Mouse (Mus musculus) left cerebral cortex, postnatal 25 days (tissue): ENCODE data around the gene Oas1a. TPM values are rescaled to one million over a fixed set of nuclear protein-coding genes. Genes with fewer than 3 reads are reported as not detected.
A peak's percentile ranks its signal among the peaks of the same experiment; 100 is the strongest.
"Not testable (repeated sequence)": the region's sequence is repeated elsewhere in the genome, so short reads cannot be mapped to it uniquely, and the experiment has no call there.

Source experiments
- DNase-seq, 2 experiments: peaks; one replicate each; pipeline ENCODE4 v3.0.0; 2022; ENCODE audit warnings: low spot score in 2 of 2, mixed read lengths in 1 of 2
- intact Hi-C: fragments of 180-260 bp; cut with DNase I; formaldehyde crosslinking; loops from one replicate; pipeline ENCODE4 v1.15.1; 2025
- total RNA-seq, 2 experiments: library from RNA; stranded (reverse); gene quantifications; 2 replicates each; pipeline ENCODE4 v1.2.3; 2021

Gene Oas1a
- under 1 TPM in 1 of 2 experiments, not detected in 1; 0.25 TPM for total RNA-seq

DNA sequence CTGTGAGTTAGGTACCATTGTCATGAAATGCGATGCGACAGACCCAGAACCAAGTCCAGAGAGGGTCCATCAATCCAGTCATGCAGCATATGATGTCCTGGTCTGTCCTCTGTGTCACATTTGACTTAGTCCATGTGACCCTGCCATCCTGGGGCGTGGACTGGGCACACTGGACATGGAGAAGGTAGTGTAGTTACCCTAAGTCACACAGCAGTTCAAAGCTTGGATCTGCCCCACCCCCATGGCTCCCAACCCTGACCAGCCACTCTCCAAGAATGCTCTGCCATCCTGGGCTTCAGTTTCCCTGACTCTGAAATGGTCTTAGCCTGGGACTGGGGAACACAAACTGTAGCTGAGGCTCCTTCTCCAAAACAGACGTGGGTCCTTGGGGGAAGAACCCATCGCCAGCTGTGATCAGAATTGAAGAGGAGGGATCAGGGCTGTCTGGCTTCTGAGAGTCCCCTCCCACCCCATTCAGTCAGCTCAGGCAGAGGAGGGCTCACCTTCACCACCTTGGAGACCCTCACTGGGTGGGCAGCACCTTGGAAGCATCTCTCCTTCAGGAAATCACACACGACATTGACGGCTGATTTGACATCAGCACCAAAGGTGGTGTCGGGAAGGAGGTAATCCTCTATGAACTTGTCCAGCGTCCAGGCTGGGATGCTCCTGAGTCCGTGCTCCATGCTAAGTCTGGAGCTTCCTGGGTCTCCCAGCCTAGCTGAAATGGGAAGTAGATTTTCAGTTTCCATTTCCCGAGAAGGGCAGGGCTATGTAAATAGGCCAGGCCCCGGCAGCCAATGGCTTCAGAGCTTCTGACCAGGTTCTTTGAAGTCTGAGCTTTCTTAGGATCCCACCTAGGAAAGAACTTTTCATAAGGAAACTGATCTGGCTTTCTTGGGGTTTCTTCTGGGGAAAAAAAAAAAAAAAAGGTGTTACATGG is at the start of gene Oas1a:
Gene Oas1a (minus strand): TSS at position 731 of the 943 bp plus-strand sequence.
- DNase-seq, intact Hi-C loops: not testable (repeated sequence)

DNA sequence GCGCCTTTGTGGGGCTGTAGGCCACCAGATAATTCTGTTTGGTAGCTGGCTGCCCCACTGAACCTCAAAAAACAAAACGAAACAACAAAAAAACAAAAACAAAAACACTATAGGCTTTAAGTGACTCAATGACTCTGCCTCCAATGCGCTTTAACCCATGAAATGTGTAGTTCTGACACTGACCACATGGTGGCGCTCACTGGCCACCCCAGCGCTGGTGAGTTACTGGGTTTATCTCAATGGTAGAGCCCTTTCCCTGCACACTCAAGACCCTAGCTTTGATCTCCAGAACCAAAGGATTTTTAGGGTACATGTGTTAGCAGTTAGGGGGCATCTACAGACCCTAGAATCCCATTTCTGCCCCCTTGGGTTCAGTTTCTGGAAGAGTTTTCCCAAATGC is 46.7 kb upstream of the Oas1a start:
- DNase-seq = peak; percentile 48 to 56
- intact Hi-C loops = loop anchor here (5.0 kb wide), 3 partner anchors 173 to 218 kb away; no protein-coding TSS in a partner anchor

DNA sequence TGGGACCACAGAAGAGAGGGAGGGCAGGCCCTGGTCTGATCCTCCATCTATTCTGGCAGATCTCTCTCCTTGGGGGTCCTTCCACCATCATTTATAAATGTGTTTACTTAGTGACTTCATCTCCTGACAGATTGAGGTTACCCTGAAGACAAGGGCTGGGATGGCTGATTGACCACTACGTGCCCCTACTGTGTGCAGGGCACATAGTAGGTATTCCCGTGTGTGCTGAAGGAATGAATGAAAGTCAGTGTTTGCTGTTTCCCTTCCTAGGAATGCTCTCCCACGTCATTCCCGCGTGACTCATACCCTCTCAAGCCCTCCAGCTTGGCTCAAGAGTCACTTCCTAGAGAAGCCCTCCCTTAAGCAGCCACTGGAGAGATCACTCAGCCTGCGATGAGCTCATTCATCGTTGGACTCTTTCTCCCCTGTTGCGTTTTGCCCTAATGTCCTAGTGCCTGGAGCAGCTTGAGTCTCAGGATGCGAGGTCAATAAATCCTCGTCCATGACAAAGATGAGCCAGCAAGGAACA is 45.0 kb upstream of the Oas1a start:
- DNase-seq = no peak
- intact Hi-C loops = loop anchor here (5.0 kb wide), 3 partner anchors 175 to 220 kb away; no protein-coding TSS in a partner anchor

DNA sequence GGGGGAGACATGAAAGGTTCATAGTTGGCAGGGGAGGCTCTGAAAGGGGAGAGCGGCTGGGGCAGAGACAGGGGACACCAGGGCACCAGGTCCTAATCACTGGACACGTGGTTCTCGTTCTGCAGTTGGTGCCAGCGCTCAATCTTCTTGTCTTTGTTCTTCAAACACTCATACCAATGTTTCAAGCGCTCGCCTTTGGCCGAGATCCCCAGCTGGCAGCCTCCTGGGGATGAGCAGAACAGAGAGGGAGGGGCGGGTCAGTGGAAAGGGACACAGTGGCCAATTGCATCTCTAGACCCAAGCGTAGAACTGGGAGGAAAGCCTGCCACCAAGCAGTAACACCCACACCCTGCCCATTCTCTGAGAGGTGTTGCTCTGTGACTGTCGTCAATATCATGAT is 34.8 kb upstream of the Oas1a start:
- peak in 1 of 2 experiments; percentile 39 for DNase-seq
- intact Hi-C loops = no loop called here

DNA sequence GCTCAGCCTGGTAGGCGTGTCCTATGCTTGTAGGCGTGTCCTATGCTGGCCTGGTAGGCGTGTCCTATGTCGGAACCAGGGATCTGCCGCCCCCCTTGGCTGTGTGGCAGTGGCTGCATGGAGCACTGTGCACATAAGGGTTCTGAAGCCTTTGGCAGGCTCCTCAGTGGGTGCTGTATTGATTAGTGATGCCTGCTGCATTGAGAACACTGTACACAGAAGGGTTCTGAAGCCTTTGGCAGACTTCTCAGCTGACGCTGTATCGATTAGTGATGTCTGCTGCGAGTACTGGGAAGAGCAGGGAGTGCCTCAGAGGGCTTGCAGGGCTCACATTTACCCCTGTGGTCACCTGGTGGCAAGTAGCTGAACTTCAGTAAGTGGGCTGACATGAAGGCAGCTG is 31.3 kb upstream of the Oas1a start:
- intact Hi-C loops = no loop called here
- DNase-seq = no peak

DNA sequence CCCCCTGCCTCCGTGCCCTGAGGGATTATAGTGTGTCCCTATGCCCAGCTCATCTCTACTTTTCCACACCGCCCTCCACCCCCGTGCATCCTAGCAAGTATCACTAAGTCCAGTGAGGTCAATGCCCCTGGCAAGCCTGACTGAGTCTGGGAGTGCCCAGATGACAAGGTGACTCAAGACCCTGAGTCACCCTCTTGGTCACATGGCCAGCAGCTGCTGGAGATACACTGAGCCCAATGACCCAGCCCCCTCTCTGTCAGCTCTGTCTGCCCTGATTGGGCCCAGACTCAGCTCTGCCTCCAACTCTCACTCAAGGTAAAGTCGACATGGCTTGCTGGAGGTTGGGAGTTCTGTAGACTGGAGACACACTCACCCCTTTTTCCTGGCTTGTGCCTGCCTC is 30.5 kb upstream of the Oas1a start:
- no peak for DNase-seq
- intact Hi-C loops = no loop called here

DNA sequence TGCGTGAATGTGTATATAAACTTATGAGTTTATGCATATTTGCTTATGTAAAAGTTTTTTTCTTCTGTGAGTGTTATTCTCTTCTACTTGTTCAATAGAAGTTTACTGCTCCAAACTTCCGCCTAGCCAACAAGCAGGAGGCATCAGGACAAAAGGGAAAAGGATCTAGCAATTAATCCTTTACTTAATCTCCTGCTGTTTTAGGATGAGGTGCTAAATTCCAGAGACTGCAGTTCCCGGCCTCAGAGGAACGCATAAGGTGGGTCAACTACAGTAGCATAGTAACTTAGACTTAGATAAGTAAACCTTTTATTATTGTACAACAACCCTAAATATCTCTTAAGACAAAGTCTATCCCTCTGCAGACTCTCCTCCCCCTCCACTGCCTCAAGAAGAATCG is 26.6 kb upstream of the Oas1a start:
- no peak for DNase-seq
- intact Hi-C loops = loop anchor here (5.0 kb wide), 1 partner anchor 117 kb away; no protein-coding TSS in a partner anchor

DNA sequence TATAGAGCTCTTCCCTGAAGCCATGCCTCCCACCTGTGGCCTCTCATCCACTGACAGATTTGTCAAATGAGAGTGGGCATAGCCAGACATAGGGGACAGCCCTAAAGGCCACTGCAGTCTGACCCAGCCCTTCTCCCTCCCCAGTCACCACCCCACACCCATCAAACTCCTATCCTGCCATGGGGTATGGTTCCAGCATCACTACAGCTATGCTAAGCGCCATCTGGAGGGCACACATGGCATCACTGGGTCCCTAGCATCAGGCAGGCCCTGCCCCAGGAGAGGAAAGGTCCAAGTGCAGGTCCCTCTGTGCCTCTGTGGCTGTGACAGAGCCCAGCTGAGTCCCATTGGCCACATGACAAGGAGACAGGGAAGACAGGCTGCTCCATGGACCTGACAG is 19.7 kb upstream of the Oas1a start:
- no peak for DNase-seq
- intact Hi-C loops = loop anchor here (5.0 kb wide), 1 partner anchor 90 kb away; no protein-coding TSS in a partner anchor

DNA sequence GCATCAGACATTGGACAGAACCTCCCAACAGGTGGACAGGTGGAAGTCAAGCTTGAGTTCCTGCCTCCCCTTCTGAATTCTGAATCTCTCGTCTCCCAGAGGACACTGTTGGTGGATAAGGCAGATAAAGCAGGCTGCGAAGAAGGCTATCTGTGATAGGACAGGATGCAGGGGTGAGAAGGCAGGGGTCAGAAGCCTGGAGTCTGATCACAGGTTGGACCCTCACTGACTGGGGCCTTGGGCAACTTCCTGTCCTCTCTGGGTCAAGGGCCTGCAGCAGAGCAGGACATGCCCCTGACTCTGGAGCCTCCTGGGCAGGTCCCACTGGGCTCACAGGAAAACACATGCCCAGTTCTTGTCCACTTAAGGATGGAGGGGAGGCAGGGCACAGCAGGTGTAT is 19.0 kb upstream of the Oas1a start:
- DNase-seq = not testable (repeated sequence)
- intact Hi-C loops = loop anchor here (5.0 kb wide), 1 partner anchor 89 kb away; no protein-coding TSS in a partner anchor

DNA sequence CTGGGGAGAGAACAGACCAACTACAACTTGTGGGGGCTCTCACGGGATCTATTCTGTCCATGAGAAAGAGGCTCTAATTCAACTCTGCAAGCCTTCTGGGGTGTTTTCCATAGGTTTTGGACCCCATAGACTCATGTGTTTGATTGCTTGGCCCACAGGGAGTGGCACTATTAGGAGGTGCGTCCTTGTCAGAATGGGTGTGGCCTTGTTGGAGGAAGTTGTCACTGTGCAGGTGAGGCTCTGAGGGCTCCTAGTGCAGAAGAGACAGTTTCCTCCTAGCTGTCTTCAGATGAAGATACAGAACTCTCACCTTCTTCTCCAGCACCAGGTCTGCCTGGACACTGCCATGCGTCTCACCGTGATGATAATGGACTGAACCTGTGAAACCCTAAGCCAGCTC is 17.2 kb upstream of the Oas1a start:
- intact Hi-C loops, DNase-seq: not testable (repeated sequence)

DNA sequence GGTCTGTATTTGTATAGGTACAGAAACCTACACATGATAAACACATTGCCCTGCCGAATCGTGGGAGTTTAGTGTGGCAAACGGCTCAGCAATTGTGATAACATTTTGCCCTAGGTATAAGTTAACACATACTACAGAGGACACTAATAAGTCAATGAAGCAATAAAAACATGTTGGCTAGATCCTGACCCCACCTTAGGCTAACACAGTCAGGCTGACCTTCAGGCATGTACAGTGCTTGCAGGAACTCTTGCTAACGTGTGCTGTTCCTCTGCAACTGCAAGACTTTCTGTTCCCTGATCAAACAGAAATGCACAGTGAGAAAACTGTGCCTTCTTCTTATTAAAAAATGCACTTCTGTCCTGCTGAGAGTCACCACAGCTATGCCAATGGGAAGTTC is 16.6 kb upstream of the Oas1a start:
- no peak for DNase-seq
- intact Hi-C loops = no loop called here

DNA sequence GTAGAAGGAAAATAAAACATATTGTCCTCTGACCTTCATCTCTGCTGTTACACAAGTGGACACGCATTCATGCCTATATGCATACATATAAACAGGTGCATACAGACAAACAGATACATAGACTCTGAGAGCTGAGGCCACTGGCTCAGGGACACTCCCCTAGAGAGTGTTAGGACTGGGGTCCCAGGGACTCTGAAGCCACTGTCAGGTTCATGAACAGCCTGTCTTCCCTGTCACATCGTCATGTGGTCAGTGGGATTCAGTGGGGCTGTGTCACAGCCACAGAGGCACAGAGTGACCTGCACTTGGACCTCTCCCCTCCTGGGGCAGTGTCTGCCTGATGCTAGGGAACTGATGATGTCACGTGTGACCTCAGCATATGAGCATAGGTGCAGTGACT is 13.0 kb upstream of the Oas1a start:
- intact Hi-C loops = no loop called here
- no peak for DNase-seq

DNA sequence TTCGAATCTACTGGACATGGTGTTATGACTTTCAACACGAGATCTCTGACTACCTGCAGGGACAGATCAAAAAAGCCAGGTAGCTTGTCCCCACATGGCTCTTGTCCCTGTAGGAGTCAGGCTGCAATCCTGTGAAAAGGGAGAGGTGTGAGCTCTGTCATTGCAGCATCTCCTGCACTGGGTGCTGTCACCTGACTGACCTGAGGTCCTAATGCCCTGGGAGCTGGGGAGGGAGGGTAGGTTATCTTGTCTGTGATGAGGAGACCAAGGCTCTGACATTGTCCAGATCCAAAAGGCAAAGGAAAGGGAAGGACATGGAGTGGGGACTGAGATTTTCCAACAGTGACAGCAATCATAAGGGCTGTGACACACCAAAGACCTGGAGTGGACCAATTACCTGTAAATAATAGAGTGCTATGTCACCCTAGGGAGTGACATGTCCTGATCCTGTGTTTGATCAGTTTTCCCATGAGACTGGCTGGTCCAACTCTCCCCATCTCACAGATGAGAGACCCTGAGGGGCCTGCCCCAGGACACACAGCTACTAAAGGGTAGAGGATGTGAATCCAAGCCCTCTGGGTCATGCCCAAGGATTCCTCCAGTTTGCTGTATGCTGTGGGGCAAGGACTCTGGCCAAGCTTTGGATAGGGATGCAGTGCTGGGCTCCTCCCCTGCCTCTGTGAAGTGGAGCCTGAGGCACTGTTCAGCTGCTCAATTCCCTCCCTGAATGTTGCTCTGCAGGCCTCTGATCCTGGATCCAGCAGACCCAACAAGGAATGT is 12.0 kb upstream of the Oas1a start:
- DNase-seq, intact Hi-C loops: not testable (repeated sequence)

DNA sequence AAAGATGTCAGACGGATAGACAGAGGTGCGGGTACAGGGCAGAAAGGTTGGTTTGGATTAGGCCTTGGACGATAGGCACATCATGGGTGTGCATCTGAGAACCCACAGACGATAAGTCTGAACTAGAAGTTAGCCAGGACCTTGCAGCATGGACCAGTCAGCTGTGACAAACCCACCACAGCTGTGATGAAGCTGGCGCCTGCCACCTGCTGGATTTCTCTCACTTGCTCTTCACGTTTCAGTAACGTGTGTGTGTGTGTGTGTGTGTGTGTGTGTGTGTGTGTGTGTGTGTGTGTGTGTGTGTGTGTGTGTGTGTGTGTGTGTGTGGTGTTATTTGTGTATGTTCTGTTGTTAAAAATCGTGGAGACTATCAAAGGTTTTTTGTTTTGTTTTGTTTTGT is 6.9 kb upstream of the Oas1a start, which contains the start of gene Oas1d:
Gene Oas1d (plus strand): TSS at position 333 of the 400 bp plus-strand sequence.
- intact Hi-C loops = not testable (repeated sequence)

DNA sequence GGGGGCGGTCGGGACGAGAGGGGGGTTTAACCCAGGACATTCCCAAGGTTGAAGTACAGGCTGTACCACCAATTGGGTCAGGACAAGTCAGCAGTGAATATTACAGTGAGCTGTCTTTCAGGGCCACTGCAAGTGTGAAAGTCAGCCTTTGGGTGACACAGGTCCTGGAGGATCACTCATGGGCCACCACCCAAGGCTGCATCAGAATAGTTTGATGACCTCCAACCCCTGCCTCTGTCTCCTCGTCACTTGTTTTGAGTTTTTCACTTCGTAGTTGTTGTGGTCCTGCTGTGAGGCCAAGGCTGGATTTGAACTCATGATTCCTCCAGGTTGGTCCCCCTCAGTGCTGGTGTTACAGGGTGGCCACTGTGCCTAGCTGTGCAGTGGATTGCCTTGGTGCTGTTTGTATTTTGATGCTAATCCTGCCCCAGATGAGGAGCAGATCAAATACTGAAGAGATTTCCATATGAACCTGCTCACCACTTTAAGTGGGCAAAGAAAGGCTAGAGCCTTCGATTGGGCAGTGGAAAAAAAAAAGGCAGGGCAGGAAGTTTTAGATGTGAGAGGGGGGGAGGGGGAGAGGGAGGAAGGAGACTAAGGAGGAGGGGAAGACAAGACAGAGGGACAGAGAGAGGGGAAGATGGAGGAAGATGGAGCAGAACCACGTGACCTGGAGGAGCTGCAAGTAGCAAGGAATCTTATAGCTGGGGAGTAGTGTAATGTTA is 1.0 kb upstream of the Oas1a start:
- intact Hi-C loops = no loop called here

More for the DNA sequence above, 6.9 kb upstream of the Oas1a start, which contains the start of gene Oas1d:
- not testable (repeated sequence) for DNase-seq

DNA sequence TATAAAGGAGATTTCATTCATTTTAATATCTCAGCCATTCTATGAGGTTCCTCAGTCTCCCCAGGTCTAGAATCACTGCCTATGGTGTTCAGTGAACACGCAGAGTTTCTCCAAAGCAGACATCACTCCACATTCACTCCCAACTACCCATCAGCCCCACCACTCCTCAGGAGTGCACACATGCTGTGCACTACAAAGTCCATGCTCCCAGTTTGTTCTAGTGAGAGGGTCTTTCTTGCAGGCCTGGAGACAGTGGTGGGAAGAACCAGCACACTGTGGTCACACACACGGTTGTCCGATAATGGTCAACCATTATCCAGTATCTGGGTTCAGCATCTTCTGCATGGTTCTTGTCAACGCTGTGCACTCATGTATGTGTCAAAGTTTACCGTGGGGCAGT is 5.3 kb downstream of the Oas1a start:
- intact Hi-C loops = loop anchor here (2.0 kb wide), 1 partner anchor 15 kb away; the partner anchor contains the start of gene Oas1g
- no peak for DNase-seq

More for the DNA sequence above, 1.0 kb upstream of the Oas1a start:
- no peak for DNase-seq

DNA sequence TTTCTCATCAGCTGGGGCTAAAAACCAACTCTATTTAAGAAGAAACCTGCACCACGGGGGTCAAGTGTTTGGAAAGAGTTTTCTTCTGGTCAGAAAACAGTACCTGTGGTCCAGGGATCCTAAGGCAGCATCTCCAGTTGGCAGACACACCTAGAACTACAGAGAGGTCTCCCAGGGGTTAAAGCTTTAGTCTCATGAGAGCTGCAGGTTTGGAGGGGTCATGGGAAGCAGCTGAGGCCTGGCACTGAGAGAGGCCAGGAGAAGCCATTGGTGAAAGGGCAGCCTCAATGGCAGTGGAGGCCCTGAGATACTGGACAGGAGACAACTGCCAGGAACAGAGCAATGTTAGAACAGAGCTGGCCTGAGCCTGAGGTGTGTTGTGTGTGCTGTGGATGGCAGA is 6.7 kb downstream of the Oas1a start:
- intact Hi-C loops = no loop called here
- DNase-seq = no peak

DNA sequence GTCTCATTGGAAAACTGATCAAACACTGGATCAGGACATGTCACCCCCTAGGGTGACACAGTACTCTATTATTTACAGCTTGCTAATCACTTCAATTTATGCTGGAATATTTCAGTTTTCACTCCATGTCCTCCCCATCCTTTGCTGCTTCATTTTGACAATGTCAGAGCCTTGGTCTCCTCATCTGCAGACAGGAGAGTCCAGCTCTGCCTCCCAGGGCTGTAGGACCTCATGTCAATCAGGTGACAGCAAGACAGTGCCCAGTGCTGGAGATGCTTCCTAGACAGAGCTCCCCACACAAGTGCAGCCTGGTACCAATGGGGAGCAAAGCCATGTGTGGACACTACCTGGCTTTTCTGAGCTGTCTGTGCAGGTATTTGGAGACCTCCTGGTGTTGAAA is 8.6 kb downstream of the Oas1a start:
- intact Hi-C loops = loop anchor here (2.0 kb wide), 1 partner anchor 20 kb away; no protein-coding TSS in a partner anchor

DNA sequence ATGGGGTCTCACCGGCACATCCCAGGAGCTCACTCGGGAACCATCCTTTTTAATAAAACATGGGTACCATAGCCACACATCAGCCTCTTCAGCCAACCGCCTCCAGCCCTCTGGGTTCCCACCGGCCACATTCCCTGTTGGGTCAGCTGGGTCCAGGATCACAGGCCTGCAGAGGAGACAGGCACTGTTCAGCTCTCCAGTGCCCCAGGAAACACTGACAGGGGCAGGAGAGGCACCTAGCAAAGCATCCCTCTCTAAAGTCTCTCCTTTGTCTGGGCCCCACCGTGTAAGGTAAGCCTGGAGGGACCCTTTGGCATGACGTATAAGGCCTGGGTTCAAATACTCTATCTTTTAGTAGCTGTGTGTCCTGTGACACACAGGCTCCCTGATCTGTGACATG is 9.0 kb downstream of the Oas1a start:
- intact Hi-C loops = loop anchor here (2.0 kb wide), 1 partner anchor 20 kb away; no protein-coding TSS in a partner anchor
- no peak for DNase-seq

More for the DNA sequence above, 8.6 kb downstream of the Oas1a start:
- DNase-seq = no peak
